Mouse (Mus musculus) embryo, embryonic 10 days (tissue): ENCODE results near the gene Trim30c.
"Not testable (repeated sequence)": the region's sequence is repeated elsewhere in the genome, so short reads cannot be mapped to it uniquely, and the experiment has no call there.

Experiments
- DNase-seq: peaks from one replicate; pipeline ENCODE4 v3.0.0-alpha.2; 2015; ENCODE audit warnings: low spot score

The Trim30c gene

GRCm38 (mm10) chr7:104400698-104401097, at the start of gene Trim30c:
Gene Trim30c (minus strand): TSS chr7:104400837.
- DNase-seq = no peak

GRCm38 (mm10) chr7:104445961-104446645, 45.5 kb upstream of the Trim30c start:
- DNase-seq = peak; percentile 11

- no peak for DNase-seq
Observed at GRCm38 (mm10) chr7:104404460-104404950, 3.9 kb upstream of the Trim30c start.

- no peak for DNase-seq
Observed at GRCm38 (mm10) chr7:104401140-104401539, 503 bp upstream of the Trim30c start.

- DNase-seq = no peak
Observed at GRCm38 (mm10) chr7:104398492-104398891, 2.1 kb downstream of the Trim30c start.

- peak; percentile 13 for DNase-seq
Observed at GRCm38 (mm10) chr7:104369736-104370414, 30.8 kb downstream of the Trim30c start, which contains the start of gene Trim30b. Gene Trim30b (minus strand): TSS chr7:104369884.

GRCm38 (mm10) chr7:104366339-104366738, 34.3 kb downstream of the Trim30c start:
- DNase-seq = no peak

- no peak for DNase-seq
Observed at GRCm38 (mm10) chr7:104353600-104353967, 47.1 kb downstream of the Trim30c start.

- peak; percentile 77 for DNase-seq
Observed at GRCm38 (mm10) chr7:104352717-104353599, 47.7 kb downstream of the Trim30c start, which contains the start of gene Trim12c. Gene Trim12c (minus strand): TSS chr7:104353362.

GRCm38 (mm10) chr7:104348043-104348442, 52.6 kb downstream of the Trim30c start:
- not testable (repeated sequence) for DNase-seq

- not testable (repeated sequence) for DNase-seq
Observed at GRCm38 (mm10) chr7:104340744-104341143, 59.9 kb downstream of the Trim30c start.

GRCm38 (mm10) chr7:104335547-104335946, 65.1 kb downstream of the Trim30c start:
- DNase-seq = not testable (repeated sequence)
